Mouse (Mus musculus) heart, adult 2 months (tissue): Measurements from ENCODE around the gene Cox7a1. TPM values are rescaled to one million over a fixed set of nuclear protein-coding genes. Genes with fewer than 3 reads are reported as not detected.

ENCODE experiments used
- DNase-seq, 2 experiments: peaks; one replicate each; pipeline ENCODE4 v3.0.0; 2021
- H3K27ac ChIP-seq: fragments of 200-600 bp; 2 replicates; pipeline ENCODE4 v1.8.1; 2022
- H3K27me3 ChIP-seq: fragments of 200-500 bp; 2 replicates; pipeline ENCODE4 v1.6.1; 2012; ENCODE audit warnings: mild to moderate bottlenecking, low read length, inconsistent platforms, mixed read lengths; ENCODE audit not compliant: control insufficient read depth, insufficient read depth
- H3K36me3 ChIP-seq: fragments of 200-500 bp; 2 replicates; pipeline ENCODE4 v1.6.1; 2012; ENCODE audit warnings: low read length, inconsistent platforms; ENCODE audit not compliant: control insufficient read depth, insufficient read depth
- H3K4me1 ChIP-seq: fragments of 200-500 bp; 2 replicates; pipeline ENCODE4 v1.6.1; 2011; ENCODE audit warnings: low read length; ENCODE audit not compliant: control insufficient read depth, insufficient read depth
- H3K4me3 ChIP-seq: fragments of 200-600 bp; 2 replicates; pipeline ENCODE4 v1.8.1; 2022
- H3K79me2 ChIP-seq: fragments of 200-500 bp; replicated peaks from 2 replicates; pipeline ENCODE4 v1.6.1; 2012; ENCODE audit warnings: mild to moderate bottlenecking, inconsistent platforms, low read length, moderate library complexity, mixed read lengths; ENCODE audit not compliant: control insufficient read depth, insufficient read depth
- H3K9ac ChIP-seq: fragments of 200-500 bp; 2 replicates; pipeline ENCODE4 v1.6.1; 2012; ENCODE audit warnings: low read depth, mild to moderate bottlenecking, control low read depth, inconsistent platforms, low read length, mixed read lengths
- CTCF ChIP-seq: fragments of 200-600 bp; IDR thresholded peaks from 2 replicates; pipeline ENCODE4 v1.8.1; 2022; ENCODE audit warnings: antibody characterized with exemption, mild to moderate bottlenecking, moderate library complexity
- EP300 ChIP-seq: fragments of 200-500 bp; IDR thresholded peaks from 2 replicates; pipeline ENCODE4 v1.6.1; 2011; ENCODE audit warnings: low read depth, low read length, control low read depth; ENCODE audit not compliant: insufficient read depth
- POLR2A ChIP-seq: fragments of 200-500 bp; IDR thresholded peaks from 2 replicates; pipeline ENCODE4 v1.6.1; 2011; ENCODE audit warnings: mild to moderate bottlenecking, low read depth, low read length, control low read depth; ENCODE audit not compliant: insufficient read depth
- WGBS: fragments of 180-500 bp; shearing (Covaris S2); methylation state at CpG from one replicate; pipeline ENCODE4 v1.1.7; 2018; 5-methylcytosine and 5-hydroxymethylcytosine counted together
- intact Hi-C: fragments of 180-260 bp; cut with DNase I; formaldehyde crosslinking; loops from one replicate; pipeline ENCODE4 v1.15.1; 2025
- long read RNA-seq: library from polyadenylated mRNA; stranded (forward); transcript quantifications from one replicate; pipeline ENCODE4 v2.0.0, GENCODE M21; 2021
- polyA plus RNA-seq: library from polyadenylated mRNA; depleted of rRNA; stranded (reverse); fragments of >200 nt; gene quantifications from 2 replicates; pipeline ENCODE4 v1.2.3, GENCODE M21; 2012; rRNA removed
- total RNA-seq, 2 experiments: library from RNA; stranded (reverse); gene quantifications; 2 replicates each; pipeline ENCODE4 v1.2.3; 2021

The Cox7a1 gene
- total RNA-seq (1,000 to 10,000 TPM; 2,711 to 3,278 TPM), polyA plus RNA-seq (2,213 and 2,519 TPM in 2 replicates)
- long read RNA-seq, transcript Cox7a1-201 (4 exons, 393 nt) = major isoform, 1,181 of 1,569 reads
- long read RNA-seq, transcript Cox7a1-202 (4 exons, 485 nt) = minor isoform, 41 of 1,569 reads
- long read RNA-seq, partial matches to known transcripts = 337 of 1,569 reads
- long read RNA-seq, other reads (novel, unspliced or antisense) = 10 of 1,569 reads

DNA sequence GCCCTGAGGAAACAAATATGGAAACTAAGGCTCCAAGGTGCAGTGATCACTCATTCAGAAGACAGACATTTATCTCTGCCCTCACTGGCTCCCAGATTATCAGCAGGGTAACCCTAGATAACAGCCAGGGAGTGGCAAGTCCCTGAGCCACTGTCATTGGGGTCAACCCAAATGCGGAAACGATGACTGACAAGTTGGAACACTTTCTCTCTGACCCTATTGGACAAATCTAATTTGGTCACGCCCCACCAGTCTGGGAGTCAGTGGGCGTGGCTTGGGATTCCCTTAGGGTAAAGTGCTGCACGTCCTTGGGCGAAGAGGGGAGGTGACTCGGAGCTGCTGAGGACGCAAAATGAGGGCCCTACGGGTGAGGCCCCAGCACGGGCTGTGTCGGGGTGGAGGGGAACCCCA is at the start of gene Cox7a1:
Gene Cox7a1, plus strand, starts transcription at position 266 of the 411 bp plus-strand sequence.
- Histone ChIP-seq H3K36me3 (no peaks in the 10 kb centered on the region), H3K27ac (peak within 1 kb of the TSS; percentile 94), H3K4me1 (peaks cover 2% of the 10 kb centered on the region; the same call in 1 of the 2 replicates), H3K4me3 (peak within 1 kb of the TSS; percentile 52), H3K79me2 (no peaks in the 10 kb centered on the region), H3K27me3 (no peaks in the 10 kb centered on the region), H3K9ac (peak within 1 kb of the TSS; percentile 86)
- WGBS = 0% methylated on average over 11 of the region's 11 CpGs
- intact Hi-C loops = loop anchor here (5.0 kb wide), 1 partner anchor 33 kb away; no protein-coding TSS in a partner anchor
- peak; percentile 90 to 93 for DNase-seq
- no peak for TF ChIP-seq CTCF
- TF ChIP-seq EP300 = peak; percentile 69
- TF ChIP-seq POLR2A = peak; percentile 96

DNA sequence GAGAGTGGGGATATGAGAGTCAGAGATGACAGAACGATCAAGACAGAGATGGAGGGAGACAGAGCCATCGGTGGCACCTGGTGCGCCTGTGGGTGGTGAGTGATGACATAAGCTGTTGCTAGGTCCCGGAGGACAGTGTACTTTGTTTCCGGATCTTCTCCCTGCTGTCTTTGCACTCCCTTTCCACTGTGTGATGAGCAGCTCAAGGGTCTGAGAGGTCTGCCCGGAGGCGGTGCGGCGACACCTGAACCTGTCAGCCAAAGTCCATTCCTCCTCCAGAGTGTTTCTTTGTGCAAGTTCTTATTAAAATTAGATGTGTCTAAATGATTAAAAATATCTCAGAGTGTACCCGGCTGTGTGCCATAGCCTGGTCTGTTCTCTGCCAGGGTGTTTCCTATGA is 47.1 kb upstream of the Cox7a1 start:
- no peak overlapping the region for H3K4me3 ChIP-seq
- TF ChIP-seq EP300 = no peak
- no peak for TF ChIP-seq POLR2A
- no peak for TF ChIP-seq CTCF
- H3K9ac ChIP-seq = no peak overlapping the region
- no peak overlapping the region for H3K27ac ChIP-seq
- H3K79me2 ChIP-seq = no peaks in the 10 kb centered on the region
- no peaks in the 10 kb centered on the region for H3K27me3 ChIP-seq
- no peak for DNase-seq
- H3K4me1 ChIP-seq = no peaks in the 10 kb centered on the region
- intact Hi-C loops = no loop called here
- H3K36me3 ChIP-seq = peaks cover 2% of the 10 kb centered on the region; the same call in 1 of the 2 replicates
- 91% methylated on average over 10 of the region's 10 CpGs for whole genome bisulfite sequencing

DNA sequence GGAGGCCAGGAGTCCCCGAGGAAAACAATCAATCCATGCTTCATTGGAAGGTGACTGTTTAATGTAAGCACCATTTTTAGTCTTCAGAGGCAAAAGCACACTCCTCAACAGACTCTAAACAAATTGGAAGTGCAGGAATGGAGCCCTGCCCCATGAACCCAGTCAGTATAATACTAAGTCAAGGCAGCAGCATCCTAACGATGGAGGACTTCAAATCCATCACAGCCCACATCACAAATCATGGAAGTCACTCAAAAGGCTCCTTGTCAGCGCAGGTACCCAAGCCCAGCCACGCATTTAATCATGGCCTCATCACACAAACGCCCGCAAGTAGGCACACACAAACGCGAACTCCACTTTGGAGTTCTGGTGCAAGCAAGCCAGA is 40.8 kb upstream of the Cox7a1 start:
- WGBS = 18% methylated on average over 8 of the region's 8 CpGs
- Histone ChIP-seq H3K4me1 (no peaks in the 10 kb centered on the region), H3K4me3 (peak overlapping the region; percentile 51), H3K9ac (peak overlapping the region; percentile 40), H3K36me3 (no peaks in the 10 kb centered on the region), H3K27ac (no peak overlapping the region), H3K79me2 (no peaks in the 10 kb centered on the region), H3K27me3 (no peaks in the 10 kb centered on the region)
- intact Hi-C loops = no loop called here
- DNase-seq = no peak
- TF ChIP-seq CTCF = no peak

GRCm38 (mm10) chr7:30143555-30144209 is 40.3 kb upstream of the Cox7a1 start:
- no peaks in the 10 kb centered on the region for H3K36me3 ChIP-seq
- TF ChIP-seq POLR2A = no peak
- TF ChIP-seq EP300 = no peak
- no peak for TF ChIP-seq CTCF
- 2% methylated on average over 35 of the region's 35 CpGs for WGBS

DNA sequence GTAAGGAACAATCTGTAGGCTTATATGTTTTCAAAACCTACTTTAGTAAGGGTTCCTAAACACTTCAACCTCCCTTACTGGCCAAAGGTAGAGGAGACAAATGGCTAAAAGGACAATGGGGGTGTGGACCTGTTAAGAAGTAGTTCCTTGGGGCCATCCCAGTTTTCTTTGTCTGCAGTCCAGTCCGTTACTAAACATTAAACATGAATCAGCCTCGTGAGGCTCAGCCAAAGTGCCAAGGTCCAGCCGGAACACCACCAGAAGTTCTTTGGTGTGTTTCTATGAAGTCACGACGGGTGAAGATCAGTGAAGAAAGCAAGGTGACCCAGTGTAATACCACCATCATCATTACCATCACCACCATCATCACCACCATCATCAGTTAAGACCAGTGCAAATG is 36.9 kb upstream of the Cox7a1 start:
- H3K27me3 ChIP-seq = no peaks in the 10 kb centered on the region
- no peak overlapping the region for H3K4me3 ChIP-seq
- no peak overlapping the region for H3K9ac ChIP-seq
- H3K4me1 ChIP-seq = no peaks in the 10 kb centered on the region
- H3K79me2 ChIP-seq = no peaks in the 10 kb centered on the region
- 97% methylated on average over 5 of the region's 5 CpGs for WGBS
- H3K27ac ChIP-seq = no peak overlapping the region
- TF ChIP-seq POLR2A (no peak), EP300 (no peak), CTCF (no peak)
- intact Hi-C loops = no loop called here
- no peaks in the 10 kb centered on the region for H3K36me3 ChIP-seq
- no peak for DNase-seq

More at GRCm38 (mm10) chr7:30143555-30144209, 40.3 kb upstream of the Cox7a1 start:
- H3K9ac ChIP-seq = peak overlapping the region; percentile 40
- DNase-seq = peak; percentile 57
- H3K79me2 ChIP-seq = no peaks in the 10 kb centered on the region
- no peaks in the 10 kb centered on the region for H3K4me1 ChIP-seq
- peak overlapping the region; percentile 51 for H3K4me3 ChIP-seq
- intact Hi-C loops = no loop called here
- H3K27me3 ChIP-seq = no peaks in the 10 kb centered on the region
- H3K27ac ChIP-seq = no peak overlapping the region; the same call in 1 of the 2 replicates

DNA sequence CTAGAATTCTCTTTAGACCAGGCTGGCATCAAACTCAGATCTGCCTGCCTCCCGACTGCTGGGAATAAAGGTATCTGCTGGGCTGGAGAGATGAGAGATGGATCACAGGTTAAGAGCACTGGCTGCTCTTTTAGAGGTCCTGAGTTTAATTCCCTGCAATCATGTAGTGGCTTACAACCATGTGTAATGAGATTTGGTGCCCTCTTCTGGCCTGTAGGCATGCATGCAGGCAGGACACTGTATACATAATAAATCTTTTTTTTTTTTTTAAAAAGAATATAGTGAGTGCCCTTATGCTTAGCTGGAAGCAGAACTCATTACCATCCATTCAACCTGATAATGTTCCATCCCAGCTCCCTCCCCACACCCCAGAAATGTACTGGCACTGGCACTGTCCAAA is 29.9 kb upstream of the Cox7a1 start:
- 94% methylated on average over 1 of the region's 1 CpGs for WGBS
- no peaks in the 10 kb centered on the region for H3K27me3 ChIP-seq
- intact Hi-C loops = no loop called here
- no peaks in the 10 kb centered on the region for H3K4me1 ChIP-seq
- H3K4me3 ChIP-seq = no peak overlapping the region
- H3K36me3 ChIP-seq = no peaks in the 10 kb centered on the region
- no peak overlapping the region for H3K27ac ChIP-seq
- H3K9ac ChIP-seq = no peak overlapping the region
- no peak for DNase-seq
- TF ChIP-seq CTCF (peak; percentile 12; the same call in 1 of the 2 replicates), POLR2A (no peak)
- H3K79me2 ChIP-seq = no peaks in the 10 kb centered on the region
